10 mouse cellular contexts compared by ENCODE assay signal in the genomic region with DNA sequence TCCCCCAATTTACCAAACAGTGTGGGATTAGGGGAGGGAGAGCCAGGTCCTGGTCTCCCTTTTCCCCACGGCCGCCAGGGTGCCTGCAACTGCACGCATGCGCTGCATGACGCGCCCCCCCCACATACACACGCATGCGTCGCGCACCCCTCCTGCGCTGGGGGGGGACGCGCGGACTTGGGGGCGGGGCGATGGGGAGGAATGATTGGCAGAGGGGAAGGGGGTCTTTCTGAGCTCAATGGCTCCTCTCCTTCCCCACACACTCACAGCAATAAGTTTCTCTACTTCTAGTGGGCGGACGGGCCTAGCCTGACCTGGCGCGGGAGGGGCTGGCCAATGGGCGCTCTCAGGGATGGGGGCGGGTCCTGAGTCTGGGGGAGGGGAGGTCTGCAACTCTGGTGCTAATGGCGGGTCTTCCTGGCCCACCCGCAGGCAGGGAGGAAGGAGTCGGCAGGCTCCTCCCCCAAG. TPM values are rescaled to one million over a fixed set of nuclear protein-coding genes. Genes with fewer than 3 reads are reported as not detected.
DNase-seq lines count a peak whose midpoint lies in the region; ATAC-seq and TF ChIP-seq lines count a peak whose summit lies in the region.
"Had no signal": no experiment of that assay in that cellular context is flagged by ENCODE, and none has a peak within 500 bp of the region (broad histone marks: within the 10 kb centered on the region; RNA-seq: fewer than 3 reads in every experiment).

No protein-coding gene starts in this region.

- under 1% methylated on average over 25 of the region's 25 CpGs for WGBS in embryonic facial prominence, embryonic 10.5 days
- 1% methylated on average over 22 of the region's 25 CpGs for WGBS in intestine, postnatal 0 days
- WGBS in midbrain, embryonic 11.5 days: 3% methylated on average over 24 of the region's 25 CpGs

- peak; percentile 68 for TF ChIP-seq POLR2A in CH12.LX (IDR thresholded peaks at IDR 0.05; ENCODE audit: low read depth, low read length)

- DNase-seq in adrenal gland, postnatal 36 days: peak; percentile 14 to 45
- DNase-seq in adrenal gland, adult 8-10 months: no peak
- peak; percentile 75 for DNase-seq in CH12.LX (ENCODE audit: extremely low read depth)
- DNase-seq in embryonic facial prominence, embryonic 10.5 days (ENCODE audit: low spot score): peak; percentile 94
- DNase-seq in midbrain, embryonic 11.5 days (ENCODE audit: low spot score, missing footprints): peak; percentile 96
- no peak for DNase-seq in thymus, postnatal 10 days (ENCODE audit: low spot score in 2 of 2)

- no peak for TF ChIP-seq RAD21 in CH12.LX (IDR thresholded peaks at IDR 0.05; ENCODE audit: low read depth, low read length)

- H3K4me1 ChIP-seq in CH12.LX (ENCODE audit: control insufficient read depth in 1 of 2, insufficient read depth in 2 of 2): peaks cover 15 to 28% of the 10 kb centered on the region in 2 experiments
- peaks cover 55% of the 10 kb centered on the region for H3K4me1 ChIP-seq in embryonic facial prominence, embryonic 10.5 days
- H3K4me1 ChIP-seq in intestine, postnatal 0 days (replicated peaks; ENCODE audit: control insufficient read depth, insufficient read depth, low read length): no peaks in the 10 kb centered on the region
- peaks cover 26% of the 10 kb centered on the region for H3K4me1 ChIP-seq in midbrain, embryonic 11.5 days (ENCODE audit: control insufficient read depth, insufficient read depth, low read length)

- in situ Hi-C loops in CH12.LX (cut with MboI; ENCODE audit: low pct_ligation_motif_present, low pct_unique_long_range_greater_than_20kb, low sequenced_read_pairs): no loop called here

- H3K4me2 ChIP-seq in CH12.LX (ENCODE audit: insufficient read depth, low read depth, poor library complexity, severe bottlenecking): peak overlapping the region; percentile 81
- H3K4me2 ChIP-seq in intestine, postnatal 0 days (replicated peaks; ENCODE audit: low read depth): peak overlapping the region; percentile 47
- peak overlapping the region; percentile 42 for H3K4me2 ChIP-seq in midbrain, embryonic 11.5 days

- no peaks in the 10 kb centered on the region for H3K79me2 ChIP-seq in CH12.LX (replicated peaks; ENCODE audit: control insufficient read depth, extremely low read depth, insufficient read depth, poor library complexity, severe bottlenecking)

- H3K9me3 ChIP-seq in CH12.LX (replicated peaks; ENCODE audit: low read length): no peaks in the 10 kb centered on the region
- H3K9me3 ChIP-seq in embryonic facial prominence, embryonic 10.5 days: no peaks in the 10 kb centered on the region
- H3K9me3 ChIP-seq in intestine, postnatal 0 days (ENCODE audit: control insufficient read depth): no peaks in the 10 kb centered on the region
- H3K9me3 ChIP-seq in midbrain, embryonic 11.5 days (ENCODE audit: control insufficient read depth, low read length): no peaks in the 10 kb centered on the region

- TF ChIP-seq CTCF in CH12.LX (conservative IDR thresholded peaks at IDR 0.05 in 1 of 2, IDR thresholded peaks at IDR 0.05 in 1 of 2; ENCODE audit: low read depth in 2 of 2, low read length in 2 of 2): no peak; a peak in 1 of 4 replicates
- peak; percentile 25; the same call in 1 of the 2 replicates for TF ChIP-seq CTCF in intestine, postnatal 0 days (IDR thresholded peaks at IDR 0.05; ENCODE audit: low read depth)

- no peak for ATAC-seq in intestine, postnatal 0 days
- ATAC-seq in midbrain, embryonic 11.5 days (ENCODE audit: low FRiP score): peak; percentile 84
- no peak for ATAC-seq in inflammation-experienced regulatory T-cells, adult 6 months

- no peak for TF ChIP-seq EP300 in CH12.LX (IDR thresholded peaks at IDR 0.05; ENCODE audit: low read length)

- H3K27me3 ChIP-seq in CH12.LX (replicated peaks): no peaks in the 10 kb centered on the region
- peaks cover 89% of the 10 kb centered on the region for H3K27me3 ChIP-seq in embryonic facial prominence, embryonic 10.5 days (replicated peaks; ENCODE audit: low read depth, poor library complexity, severe bottlenecking)
- H3K27me3 ChIP-seq in intestine, postnatal 0 days (replicated peaks; ENCODE audit: control insufficient read depth, insufficient read depth, low read length): peaks cover 31% of the 10 kb centered on the region
- H3K27me3 ChIP-seq in midbrain, embryonic 11.5 days (ENCODE audit: control insufficient read depth, insufficient read depth, low read length): peaks cover 26% of the 10 kb centered on the region

- H3K9ac ChIP-seq in CH12.LX (ENCODE audit: insufficient read depth, low read depth): peak overlapping the region; percentile 57
- no peak overlapping the region; the same call in 1 of the 2 replicates for H3K9ac ChIP-seq in intestine, postnatal 0 days (ENCODE audit: low read depth, low read length)
- peak overlapping the region; percentile 37 for H3K9ac ChIP-seq in midbrain, embryonic 11.5 days (ENCODE audit: low read length)

- H3K4me3 ChIP-seq in CH12.LX (replicated peaks in 1 of 3; ENCODE audit: low read depth in 2 of 3, low read length in 2 of 3, poor library complexity in 1 of 3): peak overlapping the region; percentile 52 to 57 (median 54)
- H3K4me3 ChIP-seq in embryonic facial prominence, embryonic 10.5 days: peak overlapping the region; percentile 51
- H3K4me3 ChIP-seq in intestine, postnatal 0 days (ENCODE audit: low read depth, low read length): peak overlapping the region; percentile 2; the same call in 1 of the 2 replicates
- H3K4me3 ChIP-seq in midbrain, embryonic 11.5 days (ENCODE audit: low read depth, low read length): peak overlapping the region; percentile 24

- dilution Hi-C loops in CH12.LX (cut with MboI; ENCODE audit: extremely low pct_ligation_motif_present, extremely low pct_unique_long_range_greater_than_20kb, low sequenced_read_pairs): no loop called here

- H3K36me3 ChIP-seq in CH12.LX (replicated peaks in 1 of 2; ENCODE audit: control insufficient read depth in 1 of 2, insufficient read depth in 1 of 2, low read length in 1 of 2): peaks cover 0 to 9% of the 10 kb centered on the region in 2 experiments
- H3K36me3 ChIP-seq in embryonic facial prominence, embryonic 10.5 days (replicated peaks): no peaks in the 10 kb centered on the region
- peaks cover 30% of the 10 kb centered on the region for H3K36me3 ChIP-seq in intestine, postnatal 0 days (ENCODE audit: control insufficient read depth, insufficient read depth)
- no peaks in the 10 kb centered on the region for H3K36me3 ChIP-seq in midbrain, embryonic 11.5 days (ENCODE audit: control insufficient read depth, insufficient read depth, low read length)

- no peak overlapping the region for H3K27ac ChIP-seq in CH12.LX (ENCODE audit: insufficient read depth, low read depth)
- H3K27ac ChIP-seq in embryonic facial prominence, embryonic 10.5 days (replicated peaks): peak overlapping the region; percentile 76
- H3K27ac ChIP-seq in intestine, postnatal 0 days (ENCODE audit: low read depth, low read length): no peak overlapping the region
- H3K27ac ChIP-seq in midbrain, embryonic 11.5 days (ENCODE audit: low read depth, low read length): no peak overlapping the region

TF ChIP-seq in CH12.LX, 34 proteins besides CTCF, POLR2A, EP300 and RAD21 (continues in another document):
- TF ChIP-seq NRF1 (IDR thresholded peaks at IDR 0.05; ENCODE audit: low read depth, low read length): peak; percentile 95

RNA-seq across cellular contexts. Expression of gene Kcnc3, which starts 13.7 kb away (rescaled TPM):
- 1 to 10 TPM; 2.6 to 3.9 TPM for total RNA-seq in adrenal gland, postnatal 36 days (2021)
- 10 to 100 TPM in 1 of 4 experiments, 1 to 10 TPM in 3; 4.7 to 11.1 (median 7.8) TPM for total RNA-seq in adrenal gland, adult 8-10 months (2022)
- total RNA-seq in CH12.LX (2012; rRNA removed) (1.4 and 1.7 TPM in 2 replicates), CH12.LX (2014; rRNA removed) (0.18 and 0.31 TPM in 2 replicates)
- polyA plus RNA-seq in CH12.LX (2012; ENCODE audit: insufficient read length, low read depth): 3.4 and 5.6 TPM in 2 replicates
- polyA plus RNA-seq in embryonic facial prominence, embryonic 10.5 days (2016; fragmentation: Nextera tagmentation; extraction: Ambion mirVana): 0.44 and 0.63 TPM in 2 replicates
- 0.20 TPM in 2 replicates for polyA plus RNA-seq in intestine, postnatal 0 days (2015; fragmentation: Nextera tagmentation; extraction: Ambion mirVana)
- 0.86 and 1.3 TPM in 2 replicates for polyA plus RNA-seq in midbrain, embryonic 11.5 days (2014; fragmentation: Nextera tagmentation; extraction: Ambion mirVana)
- not detected for polyA plus RNA-seq in inflammation-experienced regulatory T-cells, adult 6 months (2017; shearing (Covaris generic))
- total RNA-seq: hematopoietic stem cell, adult 5-6 weeks had no signal

RNA-seq across cellular contexts. Expression of gene Napsa, which starts 32.0 kb away (rescaled TPM):
- total RNA-seq in adrenal gland, postnatal 36 days (2021): under 1 TPM; 0.40 to 0.89 TPM
- total RNA-seq in adrenal gland, adult 8-10 months (2022): 1 to 10 TPM in 3 of 4 experiments, under 1 TPM in 1; 1.00 to 2.0 (median 1.5) TPM
- total RNA-seq in CH12.LX (2012; rRNA removed) (194 and 200 TPM in 2 replicates), CH12.LX (2014; rRNA removed) (133 and 175 TPM in 2 replicates)
- 239 and 253 TPM in 2 replicates for polyA plus RNA-seq in CH12.LX (2012; ENCODE audit: insufficient read length, low read depth)
- 0.78 and 0.88 TPM in 2 replicates for polyA plus RNA-seq in embryonic facial prominence, embryonic 10.5 days (2016; fragmentation: Nextera tagmentation; extraction: Ambion mirVana)
- 0.99 and 1.1 TPM in 2 replicates for polyA plus RNA-seq in intestine, postnatal 0 days (2015; fragmentation: Nextera tagmentation; extraction: Ambion mirVana)
- polyA plus RNA-seq in midbrain, embryonic 11.5 days (2014; fragmentation: Nextera tagmentation; extraction: Ambion mirVana): 0.21 and 0.33 TPM in 2 replicates
- 1 to 10 TPM; 1.3 to 7.7 (median 3.2) TPM for polyA plus RNA-seq in inflammation-experienced regulatory T-cells, adult 6 months (2017; shearing (Covaris generic))
- polyA plus RNA-seq: C2C12 had no signal

RNA-seq across cellular contexts. Expression of gene Nr1h2, which starts 50.4 kb away (rescaled TPM):
- total RNA-seq in adrenal gland, postnatal 36 days (2021): 100 to 1,000 TPM in 1 of 2 experiments, 10 to 100 TPM in 1; 98.5 to 113 TPM
- 100 to 1,000 TPM in 3 of 4 experiments, 10 to 100 TPM in 1; 94.3 to 153 (median 129) TPM for total RNA-seq in adrenal gland, adult 8-10 months (2022)
- 36.8 and 50.0 TPM in 2 replicates for total RNA-seq in CH12.LX (2012; rRNA removed)
- 13.9 and 14.2 TPM in 2 replicates for total RNA-seq in CH12.LX (2014; rRNA removed)
- 40.5 and 43.8 TPM in 2 replicates for polyA plus RNA-seq in CH12.LX (2012; ENCODE audit: insufficient read length, low read depth)
- 75.0 and 77.6 TPM in 2 replicates for polyA plus RNA-seq in embryonic facial prominence, embryonic 10.5 days (2016; fragmentation: Nextera tagmentation; extraction: Ambion mirVana)
- 71.3 and 73.9 TPM in 2 replicates for polyA plus RNA-seq in intestine, postnatal 0 days (2015; fragmentation: Nextera tagmentation; extraction: Ambion mirVana)
- 63.8 and 69.6 TPM in 2 replicates for polyA plus RNA-seq in midbrain, embryonic 11.5 days (2014; fragmentation: Nextera tagmentation; extraction: Ambion mirVana)
- polyA plus RNA-seq in inflammation-experienced regulatory T-cells, adult 6 months (2017; shearing (Covaris generic)): 10 to 100 TPM; 43.0 to 52.2 (median 49.9) TPM

RNA-seq across cellular contexts. Expression of gene Pold1, which starts 55.5 kb away (rescaled TPM):
- total RNA-seq in adrenal gland, postnatal 36 days (2021): 10 to 100 TPM; 12.6 to 17.0 TPM
- 10 to 100 TPM; 10.9 to 18.6 (median 15.9) TPM for total RNA-seq in adrenal gland, adult 8-10 months (2022)
- 103 and 131 TPM in 2 replicates for total RNA-seq in CH12.LX (2012; rRNA removed)
- 44.2 and 49.3 TPM in 2 replicates for total RNA-seq in CH12.LX (2014; rRNA removed)
- 61.4 and 67.6 TPM in 2 replicates for polyA plus RNA-seq in CH12.LX (2012; ENCODE audit: insufficient read length, low read depth)
- 164 and 171 TPM in 2 replicates for polyA plus RNA-seq in embryonic facial prominence, embryonic 10.5 days (2016; fragmentation: Nextera tagmentation; extraction: Ambion mirVana)
- polyA plus RNA-seq in intestine, postnatal 0 days (2015; fragmentation: Nextera tagmentation; extraction: Ambion mirVana): 16.8 and 18.3 TPM in 2 replicates
- 51.8 and 58.5 TPM in 2 replicates for polyA plus RNA-seq in midbrain, embryonic 11.5 days (2014; fragmentation: Nextera tagmentation; extraction: Ambion mirVana)
- 10 to 100 TPM; 21.0 to 32.4 (median 21.4) TPM for polyA plus RNA-seq in inflammation-experienced regulatory T-cells, adult 6 months (2017; shearing (Covaris generic))

Comparison
In these comparisons a context has a peak if more than half of its experiments do, and no peak if none do; other contexts are left out.
1. DNase-seq: peak in adrenal gland, postnatal 36 days (2 of 2), CH12.LX (single experiment), embryonic facial prominence, embryonic 10.5 days (single experiment) and midbrain, embryonic 11.5 days (single experiment); none in adrenal gland, adult 8-10 months (single experiment) and thymus, postnatal 10 days (0 of 2).
2. H3K4me3 ChIP-seq: peak in every context shown above with its lines; median percentile 54 in CH12.LX; 51 in embryonic facial prominence, embryonic 10.5 days; 24 in midbrain, embryonic 11.5 days; 2 in intestine, postnatal 0 days.
3. RNA of gene Napsa, which starts 32.0 kb away (polyA plus RNA-seq): 239 to 253 TPM in CH12.LX; 1.3 to 7.7 TPM in inflammation-experienced regulatory T-cells, adult 6 months, 0.99 to 1.1 TPM in intestine, postnatal 0 days, 0.78 to 0.88 TPM in embryonic facial prominence, embryonic 10.5 days and 0.21 to 0.33 TPM in midbrain, embryonic 11.5 days; every median in the first group is over 10 times any median in the second.
4. Peak in every context shown above with its lines, with median percentiles within 50 percentile points of each other: H3K4me2 ChIP-seq.